Mouse (Mus musculus): ENCODE data around the gene Fopnl.

Fopnl gene

DNA sequence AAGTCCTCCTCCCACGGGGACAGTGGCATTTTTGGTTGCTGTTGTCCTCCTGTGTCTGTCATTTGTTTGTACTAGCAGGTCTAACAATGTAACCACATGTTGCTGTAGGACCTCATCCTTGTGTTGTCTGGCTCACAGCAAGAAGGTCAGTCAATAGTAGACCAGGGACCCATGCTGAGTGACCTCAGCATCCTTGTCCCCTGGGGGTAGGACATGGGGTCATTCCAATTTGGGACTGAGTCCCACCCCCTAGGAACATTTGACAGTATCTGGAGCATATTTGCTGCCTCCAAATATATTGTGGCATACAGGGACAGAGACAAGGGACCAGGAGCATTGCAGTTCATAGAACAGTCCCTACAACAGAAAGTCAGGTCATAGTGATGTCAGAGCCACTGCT is 67.3 kb downstream of the Fopnl start:
- DNase-seq (ENCODE audit: low read depth in 1 of 2, low spot score in 2 of 2), result no peak

Data from monocyte, adult 2 months (primary cell).